Mouse (Mus musculus) liver, embryonic 12.5 days (tissue): ENCODE measurements around the gene Dock9. TPM values are rescaled to one million over a fixed set of nuclear protein-coding genes. Genes with fewer than 3 reads are reported as not detected.

Experiments used
- ATAC-seq: fragments of 200-750 bp; cut with Nextera tagmentation; 2 replicates; pipeline ENCODE4 v1.8.0; 2017; ENCODE audit warnings: moderate number of reproducible peaks, mild to moderate bottlenecking, moderate library complexity
- H3K27ac ChIP-seq: fragments of 300-500 bp; sonication (generic); 2 replicates; pipeline ENCODE4 v1.5.1; 2016; ENCODE audit warnings: mild to moderate bottlenecking
- H3K27me3 ChIP-seq: fragments of 300-500 bp; sonication (generic); replicated peaks from 2 replicates; pipeline ENCODE4 v1.6.1; 2016; ENCODE audit warnings: mild to moderate bottlenecking, moderate library complexity
- H3K36me3 ChIP-seq: fragments of 300-500 bp; sonication (generic); 2 replicates; pipeline ENCODE4 v1.6.1; 2016; ENCODE audit warnings: mild to moderate bottlenecking, moderate library complexity
- H3K4me1 ChIP-seq: fragments of 300-500 bp; sonication (generic); 2 replicates; pipeline ENCODE4 v1.6.1; 2016
- H3K4me2 ChIP-seq: fragments of 300-500 bp; sonication (generic); 2 replicates; pipeline ENCODE4 v1.6.1; 2016; ENCODE audit warnings: mild to moderate bottlenecking, moderate library complexity
- H3K4me3 ChIP-seq: fragments of 300-500 bp; sonication (generic); 2 replicates; pipeline ENCODE4 v1.5.1; 2016; ENCODE audit warnings: mild to moderate bottlenecking, moderate library complexity
- H3K9ac ChIP-seq: fragments of 300-500 bp; sonication (generic); 2 replicates; pipeline ENCODE4 v1.6.1; 2016; ENCODE audit warnings: mild to moderate bottlenecking, moderate library complexity
- H3K9me3 ChIP-seq: fragments of 300-500 bp; sonication (generic); replicated peaks from 2 replicates; pipeline ENCODE4 v1.6.1; 2016; ENCODE audit warnings: mild to moderate bottlenecking, moderate library complexity
- WGBS: fragments of 180-500 bp; shearing (Covaris S2); methylation state at CpG from one replicate; pipeline ENCODE4 v1.1.7; 2016; ENCODE audit not compliant: insufficient replicate concordance; 5-methylcytosine and 5-hydroxymethylcytosine counted together
- polyA plus RNA-seq: library from polyadenylated mRNA; unstranded; fragments of >200 nt; fragmentation: Nextera tagmentation; extraction: Ambion mirVana; gene quantifications from 2 replicates; pipeline ENCODE4 v1.2.1, GENCODE M21; 2016

The Dock9 gene
- polyA plus RNA-seq, 1 experiment from 2014 or later: 2.0 TPM

- H3K36me3 ChIP-seq: no peaks in the 10 kb centered on the region
- no peak overlapping the region for H3K4me2 ChIP-seq
- H3K9me3 ChIP-seq: 0 out of 2 replicates have a peak, but pooled peaks cover 5% of the 10 kb centered on the region
- no peak for ATAC-seq
- 62% methylated on average over 3 of the region's 3 CpGs for WGBS
- H3K27ac ChIP-seq: no peak overlapping the region
- H3K27me3 ChIP-seq: no peaks in the 10 kb centered on the region
- no peaks in the 10 kb centered on the region for H3K4me1 ChIP-seq
- H3K9ac ChIP-seq: no peak overlapping the region
- no peak overlapping the region for H3K4me3 ChIP-seq
These were observed 130.9 kb downstream of the Dock9 start for GRCm38 (mm10) chr14:121666641-121667274.

- 0 out of 2 replicates have a peak, but pooled peaks cover 5% of the 10 kb centered on the region for H3K9me3 ChIP-seq
- H3K9ac ChIP-seq: no peak overlapping the region
- H3K27me3 ChIP-seq: no peaks in the 10 kb centered on the region
- 94% methylated on average over 9 of the region's 9 CpGs for WGBS
- no peak overlapping the region for H3K4me2 ChIP-seq
- H3K4me1 ChIP-seq: peaks cover 5% of the 10 kb centered on the region; the same call in 1 of the 2 replicates
- H3K27ac ChIP-seq: no peak overlapping the region
- no peak for ATAC-seq
- no peak overlapping the region for H3K4me3 ChIP-seq
- H3K36me3 ChIP-seq: no peaks in the 10 kb centered on the region
These were observed 131.9 kb downstream of the Dock9 start for GRCm38 (mm10) chr14:121665693-121666273.

- H3K27ac ChIP-seq: no peak overlapping the region
- H3K9me3 ChIP-seq: 0 out of 2 replicates have a peak, but pooled peaks cover 5% of the 10 kb centered on the region
- H3K9ac ChIP-seq: no peak overlapping the region
- ATAC-seq: no peak
- H3K27me3 ChIP-seq: no peaks in the 10 kb centered on the region
- 69% methylated on average over 1 of the region's 1 CpGs for WGBS
- no peaks in the 10 kb centered on the region for H3K36me3 ChIP-seq
- peaks cover 8% of the 10 kb centered on the region; the same call in 1 of the 2 replicates for H3K4me1 ChIP-seq
- H3K4me3 ChIP-seq: no peak overlapping the region
- H3K4me2 ChIP-seq: no peak overlapping the region
These were observed 133.7 kb downstream of the Dock9 start for GRCm38 (mm10) chr14:121663913-121664312.

- Histone ChIP-seq H3K4me3 (no peak overlapping the region), H3K27ac (no peak overlapping the region)
- ATAC-seq: no peak
These were observed 136.7 kb downstream of the Dock9 start for GRCm38 (mm10) chr14:121660918-121661317.

GRCm38 (mm10) chr14:121660167-121660894, 137.3 kb downstream of the Dock9 start:
- no peak overlapping the region for H3K4me3 ChIP-seq
- H3K4me1 ChIP-seq: peaks cover 8% of the 10 kb centered on the region; the same call in 1 of the 2 replicates
- H3K27ac ChIP-seq: no peak overlapping the region
- no peaks in the 10 kb centered on the region for H3K9me3 ChIP-seq
- no peak overlapping the region for H3K4me2 ChIP-seq
- whole genome bisulfite sequencing: 74% methylated on average over 15 of the region's 15 CpGs
- H3K36me3 ChIP-seq: no peaks in the 10 kb centered on the region
- H3K9ac ChIP-seq: no peak overlapping the region
- H3K27me3 ChIP-seq: no peaks in the 10 kb centered on the region
- no peak for ATAC-seq

More at GRCm38 (mm10) chr14:121660918-121661317, 136.7 kb downstream of the Dock9 start:
- 72% methylated on average over 8 of the region's 8 CpGs for WGBS
- H3K36me3 ChIP-seq: no peaks in the 10 kb centered on the region
- no peak overlapping the region for H3K9ac ChIP-seq
- H3K4me2 ChIP-seq: no peak overlapping the region
- H3K9me3 ChIP-seq: 0 out of 2 replicates have a peak, but pooled peaks cover 1% of the 10 kb centered on the region
- H3K4me1 ChIP-seq: peaks cover 8% of the 10 kb centered on the region; the same call in 1 of the 2 replicates
- H3K27me3 ChIP-seq: no peaks in the 10 kb centered on the region

- 64% methylated on average over 12 of the region's 12 CpGs for WGBS
- no peaks in the 10 kb centered on the region for H3K27me3 ChIP-seq
- H3K27ac ChIP-seq: no peak overlapping the region
- no peak for ATAC-seq
- no peaks in the 10 kb centered on the region for H3K36me3 ChIP-seq
- H3K9ac ChIP-seq: no peak overlapping the region
- H3K4me3 ChIP-seq: no peak overlapping the region
- peaks cover 11% of the 10 kb centered on the region; the same call in 1 of the 2 replicates for H3K4me1 ChIP-seq
- no peaks in the 10 kb centered on the region for H3K9me3 ChIP-seq
- H3K4me2 ChIP-seq: no peak overlapping the region
These were observed 138.4 kb downstream of the Dock9 start for GRCm38 (mm10) chr14:121659061-121659824.

GRCm38 (mm10) chr14:121658537-121658936, 139.1 kb downstream of the Dock9 start:
- Histone ChIP-seq H3K27ac (no peak overlapping the region), H3K36me3 (no peaks in the 10 kb centered on the region), H3K4me3 (no peak overlapping the region), H3K27me3 (no peaks in the 10 kb centered on the region), H3K4me1 (peaks cover 11% of the 10 kb centered on the region; the same call in 1 of the 2 replicates), H3K9ac (no peak overlapping the region), H3K4me2 (no peak overlapping the region), H3K9me3 (no peaks in the 10 kb centered on the region)
- 81% methylated on average over 9 of the region's 9 CpGs for WGBS
- no peak for ATAC-seq

- no peaks in the 10 kb centered on the region for H3K27me3 ChIP-seq
- WGBS: 50% methylated on average over 7 of the region's 7 CpGs
- no peaks in the 10 kb centered on the region for H3K36me3 ChIP-seq
- H3K4me1 ChIP-seq: peaks cover 11% of the 10 kb centered on the region; the same call in 1 of the 2 replicates
- no peaks in the 10 kb centered on the region for H3K9me3 ChIP-seq
- ATAC-seq: no peak
- H3K9ac ChIP-seq: no peak overlapping the region
- no peak overlapping the region for H3K27ac ChIP-seq
- no peak overlapping the region for H3K4me2 ChIP-seq
- no peak overlapping the region for H3K4me3 ChIP-seq
These were observed 140.0 kb downstream of the Dock9 start for GRCm38 (mm10) chr14:121657633-121658032.

GRCm38 (mm10) chr14:121656912-121657311, 140.7 kb downstream of the Dock9 start:
- no peaks in the 10 kb centered on the region for H3K36me3 ChIP-seq
- no peak for ATAC-seq
- 77% methylated on average over 10 of the region's 10 CpGs for WGBS

GRCm38 (mm10) chr14:121654977-121655376, 142.7 kb downstream of the Dock9 start:
- no peak overlapping the region for H3K4me3 ChIP-seq
- no peak for ATAC-seq
- no peaks in the 10 kb centered on the region for H3K36me3 ChIP-seq
- H3K9me3 ChIP-seq: no peaks in the 10 kb centered on the region
- H3K27ac ChIP-seq: no peak overlapping the region
- 0 out of 2 replicates have a peak, but pooled peaks cover 4% of the 10 kb centered on the region for H3K4me1 ChIP-seq
- WGBS: 42% methylated on average over 2 of the region's 2 CpGs
- H3K9ac ChIP-seq: no peak overlapping the region
- no peak overlapping the region for H3K4me2 ChIP-seq
- H3K27me3 ChIP-seq: no peaks in the 10 kb centered on the region

More at GRCm38 (mm10) chr14:121656912-121657311, 140.7 kb downstream of the Dock9 start:
- H3K4me3 ChIP-seq: no peak overlapping the region
- no peaks in the 10 kb centered on the region for H3K9me3 ChIP-seq
- no peak overlapping the region for H3K9ac ChIP-seq
- no peaks in the 10 kb centered on the region for H3K27me3 ChIP-seq
- no peak overlapping the region for H3K4me2 ChIP-seq
- H3K27ac ChIP-seq: no peak overlapping the region
- peaks cover 11% of the 10 kb centered on the region; the same call in 1 of the 2 replicates for H3K4me1 ChIP-seq

- H3K27ac ChIP-seq: no peak overlapping the region
- WGBS: 46% methylated on average over 7 of the region's 7 CpGs
- H3K36me3 ChIP-seq: no peaks in the 10 kb centered on the region
- no peak for ATAC-seq
- H3K9me3 ChIP-seq: no peaks in the 10 kb centered on the region
- no peak overlapping the region for H3K9ac ChIP-seq
- no peak overlapping the region for H3K4me2 ChIP-seq
- H3K4me3 ChIP-seq: no peak overlapping the region
- H3K4me1 ChIP-seq: 0 out of 2 replicates have a peak, but pooled peaks cover 4% of the 10 kb centered on the region
- H3K27me3 ChIP-seq: no peaks in the 10 kb centered on the region
These were observed 143.1 kb downstream of the Dock9 start for GRCm38 (mm10) chr14:121654416-121654967.
